Mouse (Mus musculus): Measurements from ENCODE around the gene Slc33a1. TPM values are rescaled to one million over a fixed set of nuclear protein-coding genes. Genes with fewer than 3 reads are reported as not detected.

Gene Slc33a1
- 15.6 and 17.1 TPM in 2 replicates for polyA plus RNA-seq (2015; fragmentation: Nextera tagmentation; extraction: Ambion mirVana)

DNA sequence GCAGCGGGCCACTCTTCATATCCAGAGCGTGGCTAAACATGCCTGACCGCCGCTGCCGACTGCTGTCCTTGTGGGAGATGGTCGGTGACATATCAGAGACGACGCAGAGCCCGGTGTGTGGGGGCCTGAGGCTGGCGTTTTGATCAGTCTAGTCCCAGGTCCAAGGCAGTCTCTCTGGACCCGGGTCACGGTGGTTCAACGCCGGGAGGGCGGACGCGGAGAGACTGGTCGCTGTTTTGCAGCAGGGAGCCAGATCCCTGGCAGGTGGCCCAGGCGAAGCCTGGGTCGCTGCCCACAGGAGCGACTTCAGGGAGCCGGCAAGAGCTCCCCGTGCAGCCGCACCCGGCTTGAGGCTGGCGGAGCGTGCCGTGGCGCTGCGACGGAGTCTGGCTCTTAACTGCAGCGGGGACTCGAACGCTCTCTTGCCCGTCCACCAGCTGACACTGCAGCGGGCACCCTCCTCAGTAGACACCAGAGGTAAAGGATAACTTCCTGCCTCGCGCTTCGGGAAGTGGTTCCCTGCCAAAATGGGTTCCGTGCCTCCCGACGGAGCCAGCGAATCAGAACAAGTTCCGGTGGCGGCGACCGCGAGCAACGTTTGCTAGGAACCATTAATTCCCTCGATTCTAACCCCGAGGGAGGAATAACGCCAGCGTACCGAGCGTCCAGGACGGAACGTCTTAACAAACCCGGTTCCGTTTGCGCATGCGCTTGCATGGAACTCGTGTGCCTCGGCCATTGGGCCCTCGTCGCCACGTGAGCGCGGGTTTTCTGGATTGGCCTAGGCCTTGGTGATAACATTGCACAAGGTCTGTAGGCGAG, at the start of gene Slc33a1:
Gene Slc33a1 (minus strand): TSS at position 669 of the 822 bp plus-strand sequence.
- no peaks in the 10 kb centered on the region for H3K9me3 ChIP-seq (ENCODE audit: control insufficient read depth, low read length)
- H3K4me1 ChIP-seq (replicated peaks; ENCODE audit: control insufficient read depth, insufficient read depth, low read length), result peaks cover 9% of the 10 kb centered on the region
- H3K36me3 ChIP-seq (ENCODE audit: control insufficient read depth, insufficient read depth, low read length), result no peaks in the 10 kb centered on the region
- H3K27me3 ChIP-seq (ENCODE audit: control insufficient read depth, insufficient read depth, low read depth, low read length), result peaks cover 4% of the 10 kb centered on the region; the same call in 1 of the 2 replicates
- ATAC-seq (ENCODE audit: low read depth), result peak; percentile 97
- WGBS, result under 1% methylated on average over 69 of the region's 69 CpGs
- peak within 1 kb of the TSS; percentile 92 for H3K27ac ChIP-seq (ENCODE audit: low read length)
- H3K9ac ChIP-seq (ENCODE audit: low read length), result peak within 1 kb of the TSS; percentile 85
- peak within 1 kb of the TSS; percentile 90 for H3K4me2 ChIP-seq (ENCODE audit: low read depth, low read length)
- H3K4me3 ChIP-seq (ENCODE audit: low read length), result peak within 1 kb of the TSS; percentile 92

DNA sequence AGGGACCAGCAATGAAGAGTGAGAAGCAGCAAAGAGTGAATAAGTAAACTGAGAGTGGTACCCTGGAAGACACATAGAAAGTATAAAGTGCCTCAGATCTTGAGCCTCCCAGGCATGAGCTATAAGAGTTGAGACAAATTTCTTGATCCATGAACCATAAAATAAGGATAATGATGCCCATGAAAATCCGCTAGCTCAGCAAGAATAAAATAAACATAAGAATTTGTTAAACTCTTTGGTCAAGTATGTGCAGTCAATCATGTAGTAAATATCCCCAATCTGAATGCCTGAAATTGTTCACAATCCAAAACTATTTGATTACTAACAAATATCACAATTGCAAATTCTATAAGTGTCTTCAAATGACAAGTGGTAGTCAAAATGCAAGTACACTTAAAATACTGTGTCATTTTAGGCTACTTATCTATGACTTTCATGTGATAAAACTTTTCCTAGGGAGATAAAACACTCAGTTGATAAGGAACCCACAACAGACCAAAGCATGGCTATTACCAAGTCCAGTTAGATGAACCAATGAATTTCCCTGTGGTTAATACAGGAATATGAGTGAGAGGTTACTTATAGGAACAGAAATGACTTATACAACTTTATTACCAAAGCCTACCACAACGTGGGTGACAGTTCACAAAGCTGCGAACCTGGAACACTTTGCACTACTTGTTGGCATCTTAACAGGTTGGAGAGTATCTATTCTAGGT, 24.3 kb upstream of the Slc33a1 start:
- no peaks in the 10 kb centered on the region for H3K9me3 ChIP-seq (ENCODE audit: control insufficient read depth, low read length)
- H3K4me2 ChIP-seq (ENCODE audit: low read depth, low read length), result no peak overlapping the region
- no peak overlapping the region for H3K9ac ChIP-seq (ENCODE audit: low read length)
- no peaks in the 10 kb centered on the region for H3K27me3 ChIP-seq (ENCODE audit: control insufficient read depth, insufficient read depth, low read depth, low read length)
- no peaks in the 10 kb centered on the region for H3K4me1 ChIP-seq (replicated peaks; ENCODE audit: control insufficient read depth, insufficient read depth, low read length)
- WGBS, result 87% methylated on average over 3 of the region's 3 CpGs
- H3K4me3 ChIP-seq (ENCODE audit: low read length), result no peak overlapping the region
- peaks cover 41% of the 10 kb centered on the region for H3K36me3 ChIP-seq (ENCODE audit: control insufficient read depth, insufficient read depth, low read length)
- no peak for ATAC-seq (ENCODE audit: low read depth)
- no peak overlapping the region for H3K27ac ChIP-seq (ENCODE audit: low read length)

DNA sequence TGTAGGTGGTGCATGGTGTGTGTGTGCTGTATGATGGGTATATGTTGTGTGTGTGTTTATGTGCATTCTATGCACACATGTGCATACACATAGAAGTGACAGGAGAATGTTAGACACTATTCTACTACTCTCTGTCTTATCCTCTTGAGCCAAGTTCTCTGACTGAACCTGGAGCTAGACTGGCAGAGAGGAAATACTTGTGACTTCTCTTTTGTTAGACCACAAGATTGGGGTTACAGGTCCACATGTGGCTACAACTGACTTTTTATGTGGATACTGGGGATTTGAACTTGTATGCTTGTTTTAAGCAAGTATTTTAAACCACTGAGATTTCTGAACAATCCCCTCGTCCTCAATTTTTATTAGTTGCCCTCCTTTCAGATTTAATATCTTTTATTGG, 22.1 kb upstream of the Slc33a1 start:
- Histone ChIP-seq H3K4me2 (ENCODE audit: low read depth, low read length) (no peak overlapping the region), H3K27ac (ENCODE audit: low read length) (no peak overlapping the region), H3K9ac (ENCODE audit: low read length) (no peak overlapping the region), H3K9me3 (ENCODE audit: control insufficient read depth, low read length) (no peaks in the 10 kb centered on the region), H3K27me3 (ENCODE audit: control insufficient read depth, insufficient read depth, low read depth, low read length) (no peaks in the 10 kb centered on the region), H3K4me3 (ENCODE audit: low read length) (no peak overlapping the region), H3K36me3 (ENCODE audit: control insufficient read depth, insufficient read depth, low read length) (peaks cover 35% of the 10 kb centered on the region), H3K4me1 (replicated peaks; ENCODE audit: control insufficient read depth, insufficient read depth, low read length) (no peaks in the 10 kb centered on the region)
- no peak for ATAC-seq (ENCODE audit: low read depth)
- WGBS, result 73% methylated on average over 1 of the region's 1 CpGs

GRCm38 (mm10) chr3:63977895-63978294, 13.3 kb upstream of the Slc33a1 start:
- 80% methylated on average over 4 of the region's 4 CpGs for WGBS
- no peak overlapping the region for H3K4me3 ChIP-seq (ENCODE audit: low read length)
- 0 out of 2 replicates have a peak overlapping the region, but pooled peaks have one; percentile 59 for H3K4me2 ChIP-seq (ENCODE audit: low read depth, low read length)
- no peaks in the 10 kb centered on the region for H3K27me3 ChIP-seq (ENCODE audit: control insufficient read depth, insufficient read depth, low read depth, low read length)
- no peak overlapping the region for H3K9ac ChIP-seq (ENCODE audit: low read length)
- peaks cover 9% of the 10 kb centered on the region; the same call in 1 of the 2 replicates for H3K4me1 ChIP-seq (replicated peaks; ENCODE audit: control insufficient read depth, insufficient read depth, low read length)
- ATAC-seq (ENCODE audit: low read depth), result no peak
- H3K9me3 ChIP-seq (ENCODE audit: control insufficient read depth, low read length), result no peaks in the 10 kb centered on the region
- H3K36me3 ChIP-seq (ENCODE audit: control insufficient read depth, insufficient read depth, low read length), result peaks cover 11% of the 10 kb centered on the region; the same call in 1 of the 2 replicates
- no peak overlapping the region for H3K27ac ChIP-seq (ENCODE audit: low read length)

GRCm38 (mm10) chr3:63975955-63976908, 11.7 kb upstream of the Slc33a1 start, which contains the start of gene Gmps:
Gene Gmps, plus strand, starts transcription at chr3:63976106.
- Histone ChIP-seq H3K4me3 (ENCODE audit: low read length) (peak within 1 kb of the TSS; percentile 88), H3K27me3 (ENCODE audit: control insufficient read depth, insufficient read depth, low read depth, low read length) (no peaks in the 10 kb centered on the region), H3K9ac (ENCODE audit: low read length) (peak within 1 kb of the TSS; percentile 97), H3K4me2 (ENCODE audit: low read depth, low read length) (peak within 1 kb of the TSS; percentile 59), H3K27ac (ENCODE audit: low read length) (peak within 1 kb of the TSS; percentile 94), H3K4me1 (replicated peaks; ENCODE audit: control insufficient read depth, insufficient read depth, low read length) (peaks cover 9% of the 10 kb centered on the region; the same call in 1 of the 2 replicates), H3K36me3 (ENCODE audit: control insufficient read depth, insufficient read depth, low read length) (peaks cover 7% of the 10 kb centered on the region; the same call in 1 of the 2 replicates), H3K9me3 (ENCODE audit: control insufficient read depth, low read length) (no peaks in the 10 kb centered on the region)
- peak; percentile 100 for ATAC-seq (ENCODE audit: low read depth)
- under 1% methylated on average over 66 of the region's 67 CpGs for WGBS

GRCm38 (mm10) chr3:63965929-63966328, 1.4 kb upstream of the Slc33a1 start:
- peaks cover 4% of the 10 kb centered on the region; the same call in 1 of the 2 replicates for H3K27me3 ChIP-seq (ENCODE audit: control insufficient read depth, insufficient read depth, low read depth, low read length)
- H3K4me1 ChIP-seq (replicated peaks; ENCODE audit: control insufficient read depth, insufficient read depth, low read length), result peaks cover 9% of the 10 kb centered on the region
- no peak overlapping the region for H3K27ac ChIP-seq (ENCODE audit: low read length)
- H3K4me2 ChIP-seq (ENCODE audit: low read depth, low read length), result no peak overlapping the region
- WGBS, result 67% methylated on average over 2 of the region's 2 CpGs
- H3K36me3 ChIP-seq (ENCODE audit: control insufficient read depth, insufficient read depth, low read length), result no peaks in the 10 kb centered on the region
- no peak for ATAC-seq (ENCODE audit: low read depth)
- no peaks in the 10 kb centered on the region for H3K9me3 ChIP-seq (ENCODE audit: control insufficient read depth, low read length)
- no peak overlapping the region for H3K4me3 ChIP-seq (ENCODE audit: low read length)
- no peak overlapping the region for H3K9ac ChIP-seq (ENCODE audit: low read length)

DNA sequence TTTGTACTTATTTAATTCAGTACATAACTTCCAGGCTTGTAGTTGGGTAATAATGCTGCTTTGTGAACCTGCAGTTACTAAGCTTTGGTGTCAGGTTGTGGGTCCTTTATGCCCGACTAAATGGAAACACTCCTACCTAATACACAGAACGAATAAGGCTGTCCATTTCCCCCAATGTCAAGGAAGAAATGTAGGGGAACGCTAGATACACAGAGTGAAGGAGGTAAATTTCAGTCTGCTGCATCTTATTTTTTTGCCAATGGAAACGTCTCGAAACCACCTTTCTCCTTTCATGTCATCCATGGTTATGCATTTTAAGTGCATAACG, 318 bp upstream of the Slc33a1 start:
- H3K27me3 ChIP-seq (ENCODE audit: control insufficient read depth, insufficient read depth, low read depth, low read length), result peaks cover 4% of the 10 kb centered on the region; the same call in 1 of the 2 replicates
- peaks cover 9% of the 10 kb centered on the region for H3K4me1 ChIP-seq (replicated peaks; ENCODE audit: control insufficient read depth, insufficient read depth, low read length)
- peak overlapping the region; percentile 90 for H3K4me2 ChIP-seq (ENCODE audit: low read depth, low read length)
- H3K4me3 ChIP-seq (ENCODE audit: low read length), result peak overlapping the region; percentile 92
- WGBS, result 75% methylated on average over 6 of the region's 6 CpGs
- no peak for ATAC-seq (ENCODE audit: low read depth)
- peak overlapping the region; percentile 92 for H3K27ac ChIP-seq (ENCODE audit: low read length)
- H3K9ac ChIP-seq (ENCODE audit: low read length), result peak overlapping the region; percentile 8; the same call in 1 of the 2 replicates
- no peaks in the 10 kb centered on the region for H3K9me3 ChIP-seq (ENCODE audit: control insufficient read depth, low read length)
- H3K36me3 ChIP-seq (ENCODE audit: control insufficient read depth, insufficient read depth, low read length), result no peaks in the 10 kb centered on the region

DNA sequence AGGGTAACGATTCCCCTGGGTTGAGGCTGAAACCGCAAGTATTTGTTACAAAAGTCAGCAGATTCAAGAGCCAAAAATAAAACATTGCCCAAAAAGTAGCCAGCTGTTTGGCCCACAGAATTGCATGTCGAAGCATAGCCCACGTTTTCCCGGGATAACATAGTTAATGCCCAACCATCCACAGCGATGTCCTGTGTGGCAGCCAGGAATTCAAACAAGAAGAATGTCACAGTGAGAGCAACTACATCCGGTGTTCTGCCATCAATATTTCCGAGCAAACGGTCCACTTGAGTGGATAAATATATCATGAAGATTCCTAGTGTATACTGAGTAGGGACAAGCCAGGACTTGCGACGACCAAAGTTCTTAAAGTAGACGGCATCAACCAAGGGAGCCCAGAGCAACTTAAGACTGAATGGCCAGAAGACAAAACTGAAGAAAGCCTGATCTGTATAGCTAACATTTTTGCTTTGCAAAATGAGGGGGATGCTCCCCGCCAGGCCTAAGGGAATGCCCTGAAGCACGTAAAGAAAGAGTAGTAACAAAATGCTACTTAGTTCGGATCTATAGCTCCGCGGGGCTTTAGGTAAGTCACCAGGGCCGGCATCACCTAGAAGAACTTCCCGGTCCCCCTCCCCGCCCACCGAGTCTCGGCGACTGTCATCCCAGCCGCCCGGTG, 1.0 kb downstream of the Slc33a1 start:
- Histone ChIP-seq H3K4me1 (replicated peaks; ENCODE audit: control insufficient read depth, insufficient read depth, low read length) (peaks cover 9% of the 10 kb centered on the region), H3K36me3 (ENCODE audit: control insufficient read depth, insufficient read depth, low read length) (no peaks in the 10 kb centered on the region), H3K4me2 (ENCODE audit: low read depth, low read length) (peak overlapping the region; percentile 90), H3K4me3 (ENCODE audit: low read length) (peak overlapping the region; percentile 92), H3K9ac (ENCODE audit: low read length) (peak overlapping the region; percentile 85), H3K27ac (ENCODE audit: low read length) (peak overlapping the region; percentile 92), H3K27me3 (ENCODE audit: control insufficient read depth, insufficient read depth, low read depth, low read length) (peaks cover 4% of the 10 kb centered on the region; the same call in 1 of the 2 replicates), H3K9me3 (ENCODE audit: control insufficient read depth, low read length) (no peaks in the 10 kb centered on the region)
- 5% methylated on average over 25 of the region's 25 CpGs for WGBS
- ATAC-seq (ENCODE audit: low read depth), result no peak
